In the genomic region with DNA sequence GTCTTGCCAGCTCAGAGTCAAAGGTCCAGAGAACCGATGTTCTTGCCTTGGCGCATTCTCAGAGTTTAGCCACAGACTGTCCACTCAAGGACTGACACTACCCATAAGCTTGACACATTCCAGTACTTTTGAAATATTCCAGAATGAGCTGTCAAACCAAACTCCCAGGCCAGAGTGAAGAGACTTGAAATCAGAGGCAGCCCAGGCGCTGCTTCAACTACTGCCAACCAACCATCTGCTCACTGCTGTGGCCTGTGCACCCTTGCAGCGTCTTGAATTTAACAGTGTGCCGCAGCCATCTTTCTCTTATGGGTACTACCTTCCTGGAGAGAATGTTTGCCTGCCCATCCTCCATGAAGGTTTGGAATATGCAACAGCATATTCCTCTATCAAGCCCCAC, we compare ENCODE assay signal across 20 mouse cellular contexts.
DNase-seq lines count a peak whose midpoint lies in the region; ATAC-seq lines count a peak whose summit lies in the region.
"Had no signal": no experiment of that assay in that cellular context is flagged by ENCODE, and none has a peak within 500 bp of the region (broad histone marks: within the 10 kb centered on the region; RNA-seq: fewer than 3 reads in every experiment).

No protein-coding gene starts in this region.

- peaks cover 4% of the 10 kb centered on the region; the same call in 1 of the 2 replicates for H3K4me1 ChIP-seq in forebrain, embryonic 13.5 days
- H3K4me1 ChIP-seq in forebrain, embryonic 12.5 days, result peaks cover 5% of the 10 kb centered on the region; the same call in 1 of the 2 replicates
- peaks cover 4% of the 10 kb centered on the region; the same call in 1 of the 2 replicates for H3K4me1 ChIP-seq in lung, embryonic 15.5 days
- H3K4me1 ChIP-seq: embryonic facial prominence, embryonic 15.5 days; hindbrain, embryonic 12.5 days; intestine, embryonic 15.5 days; limb, embryonic 15.5 days had no signal

- intact Hi-C loops in left cerebral cortex, postnatal 4 days (cut with DNase I), result no loop called here

- H3K27ac ChIP-seq in forebrain, embryonic 13.5 days, result no peak overlapping the region
- H3K27ac ChIP-seq in forebrain, embryonic 12.5 days, result no peak overlapping the region
- peak overlapping the region; percentile 50; the same call in 1 of the 2 replicates for H3K27ac ChIP-seq in lung, embryonic 15.5 days
- H3K27ac ChIP-seq: embryonic facial prominence, embryonic 15.5 days; hindbrain, embryonic 12.5 days; intestine, embryonic 15.5 days; kidney, embryonic 15.5 days; limb, embryonic 15.5 days; stomach, postnatal 0 days had no signal

- 93% methylated on average over 5 of the region's 5 CpGs for WGBS in forebrain, embryonic 13.5 days
- WGBS in forebrain, embryonic 12.5 days, result 94% methylated on average over 5 of the region's 5 CpGs
- WGBS in lung, embryonic 15.5 days, result 55% methylated on average over 5 of the region's 5 CpGs

- no peaks in the 10 kb centered on the region for H3K36me3 ChIP-seq in forebrain, embryonic 13.5 days (ENCODE audit: poor library complexity, severe bottlenecking)
- no peaks in the 10 kb centered on the region for H3K36me3 ChIP-seq in forebrain, embryonic 12.5 days (replicated peaks)
- no peaks in the 10 kb centered on the region for H3K36me3 ChIP-seq in lung, embryonic 15.5 days
- H3K36me3 ChIP-seq: embryonic facial prominence, embryonic 15.5 days; hindbrain, embryonic 12.5 days; intestine, embryonic 15.5 days; kidney, embryonic 15.5 days; limb, embryonic 15.5 days had no signal

- no peaks in the 10 kb centered on the region for H3K9me3 ChIP-seq in forebrain, embryonic 13.5 days (replicated peaks)
- H3K9me3 ChIP-seq in forebrain, embryonic 12.5 days, result no peaks in the 10 kb centered on the region
- H3K9me3 ChIP-seq in lung, embryonic 15.5 days, result no peaks in the 10 kb centered on the region
- H3K9me3 ChIP-seq: embryonic facial prominence, embryonic 15.5 days; hindbrain, embryonic 12.5 days; intestine, embryonic 15.5 days; kidney, embryonic 15.5 days; limb, embryonic 15.5 days had no signal

- no peak overlapping the region for H3K4me3 ChIP-seq in forebrain, embryonic 13.5 days
- H3K4me3 ChIP-seq in forebrain, embryonic 12.5 days (replicated peaks), result no peak overlapping the region
- H3K4me3 ChIP-seq in lung, embryonic 15.5 days, result no peak overlapping the region
- H3K4me3 ChIP-seq: embryonic facial prominence, embryonic 15.5 days; hindbrain, embryonic 12.5 days; intestine, embryonic 15.5 days; kidney, embryonic 15.5 days; limb, embryonic 15.5 days had no signal

- H3K4me2 ChIP-seq in forebrain, embryonic 13.5 days, result no peak overlapping the region
- H3K4me2 ChIP-seq in forebrain, embryonic 12.5 days, result no peak overlapping the region
- H3K4me2 ChIP-seq in lung, embryonic 15.5 days, result no peak overlapping the region
- H3K4me2 ChIP-seq: embryonic facial prominence, embryonic 15.5 days; heart, embryonic 11.5 days; hindbrain, embryonic 12.5 days; intestine, embryonic 15.5 days; kidney, embryonic 15.5 days; limb, embryonic 15.5 days had no signal

- ATAC-seq in forebrain, embryonic 13.5 days, result peak; percentile 65; the same call in 1 of the 2 replicates
- ATAC-seq in forebrain, embryonic 12.5 days (ENCODE audit: low FRiP score), result no peak
- ATAC-seq in lung, embryonic 15.5 days (ENCODE audit: borderline replicate concordance, extremely low read depth, low FRiP score, low TSS enrichment), result peak; percentile 84
- ATAC-seq: intestine, embryonic 15.5 days; liver, postnatal 0 days had no signal

- H3K27me3 ChIP-seq in forebrain, embryonic 13.5 days, result 0 out of 2 replicates have a peak, but pooled peaks cover 2% of the 10 kb centered on the region
- no peaks in the 10 kb centered on the region for H3K27me3 ChIP-seq in forebrain, embryonic 12.5 days
- no peaks in the 10 kb centered on the region for H3K27me3 ChIP-seq in lung, embryonic 15.5 days
- H3K27me3 ChIP-seq: embryonic facial prominence, embryonic 15.5 days; hindbrain, embryonic 12.5 days; intestine, embryonic 15.5 days; kidney, embryonic 15.5 days; limb, embryonic 15.5 days had no signal

- H3K9ac ChIP-seq in forebrain, embryonic 13.5 days, result no peak overlapping the region
- no peak overlapping the region for H3K9ac ChIP-seq in forebrain, embryonic 12.5 days
- no peak overlapping the region for H3K9ac ChIP-seq in lung, embryonic 15.5 days
- H3K9ac ChIP-seq: embryonic facial prominence, embryonic 15.5 days; hindbrain, embryonic 12.5 days; intestine, embryonic 15.5 days; kidney, embryonic 15.5 days; limb, embryonic 15.5 days; liver, postnatal 0 days had no signal

- peak; percentile 22 for DNase-seq in left cerebral cortex, postnatal 4 days
- DNase-seq in left cerebral cortex, adult 18-20 months (ENCODE audit: low spot score in 2 of 2), result no peak
- DNase-seq in lung, postnatal 36 days, result peak; percentile 57
- no peak for DNase-seq in retina, embryonic 14.5 days (ENCODE audit: low spot score)
- no peak for DNase-seq in layer of hippocampus, postnatal 10 days (ENCODE audit: low spot score in 2 of 2)
- DNase-seq: B cell, adult 2 months; cerebellum, adult 9-10 months; layer of hippocampus, adult 9-11 months; liver, postnatal 0 days; retina, postnatal 1 day had no signal

Comparison
In these comparisons a context has a peak if more than half of its experiments do, and no peak if none do; other contexts are left out.
1. DNase-seq: peak in left cerebral cortex, postnatal 4 days (single experiment) and lung, postnatal 36 days (single experiment); none in left cerebral cortex, adult 18-20 months (0 of 2), retina, embryonic 14.5 days (single experiment) and layer of hippocampus, postnatal 10 days (0 of 2).